Mouse (Mus musculus): ENCODE data around the gene Plp2. TPM values are rescaled to one million over a fixed set of nuclear protein-coding genes. Genes with fewer than 3 reads are reported as not detected.
"Not testable (repeated sequence)": the region's sequence is repeated elsewhere in the genome, so short reads cannot be mapped to it uniquely, and the experiment has no call there.

Plp2 gene
- 38.4 and 51.5 TPM in 2 replicates for polyA plus RNA-seq (2014; fragmentation: Nextera tagmentation; extraction: Ambion mirVana)

- 33% methylated on average over 32 of the region's 36 CpGs for WGBS
- peak; percentile 64 for ATAC-seq
Measured at GRCm38 (mm10) chrX:7670921-7671623, at the start of gene Plp2. Gene Plp2, minus strand, starts transcription at chrX:7671390.

DNA sequence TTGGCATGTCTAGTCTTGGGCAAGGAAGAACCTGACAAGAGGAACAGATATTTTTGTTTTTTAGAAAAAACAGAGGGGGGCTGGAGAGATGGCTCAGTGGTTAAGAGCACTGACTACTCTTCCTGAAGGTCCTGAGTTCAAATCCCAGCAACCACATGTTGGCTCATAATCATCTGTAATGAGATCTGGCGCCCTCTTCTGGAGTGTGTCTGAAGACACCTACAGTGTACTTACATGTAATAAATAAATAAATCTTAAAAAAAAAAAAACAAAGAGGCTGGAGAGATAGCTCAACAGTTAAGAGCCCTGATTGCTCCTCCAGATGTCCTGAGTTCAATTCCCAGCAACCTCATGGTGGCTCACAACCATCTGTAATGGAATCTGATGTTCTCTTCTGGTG lies 44.9 kb upstream of the Plp2 start:
- DNase-seq (ENCODE audit: low spot score); H3K27me3 ChIP-seq (replicated peaks; ENCODE audit: control insufficient read depth, insufficient read depth, low read length); H3K27ac ChIP-seq (ENCODE audit: low read depth, low read length); H3K36me3 ChIP-seq (ENCODE audit: control insufficient read depth, insufficient read depth, low read length); H3K9ac ChIP-seq (ENCODE audit: low read length); H3K4me2 ChIP-seq (ENCODE audit: low read length); H3K4me3 ChIP-seq (ENCODE audit: low read depth, low read length); H3K9me3 ChIP-seq (replicated peaks; ENCODE audit: control insufficient read depth, low read length); ATAC-seq; H3K4me1 ChIP-seq (ENCODE audit: control insufficient read depth, insufficient read depth, low read length): not testable (repeated sequence)
- WGBS = 50% methylated on average over 1 of the region's 1 CpGs

More at GRCm38 (mm10) chrX:7670921-7671623, at the start of gene Plp2:
- peak within 1 kb of the TSS; percentile 36 for H3K4me3 ChIP-seq (ENCODE audit: low read depth, low read length)
- peak within 1 kb of the TSS; percentile 63; the same call in 1 of the 2 replicates for H3K27ac ChIP-seq (ENCODE audit: low read depth, low read length)
- no peaks in the 10 kb centered on the region for H3K27me3 ChIP-seq (replicated peaks; ENCODE audit: control insufficient read depth, insufficient read depth, low read length)
- no peaks in the 10 kb centered on the region for H3K4me1 ChIP-seq (ENCODE audit: control insufficient read depth, insufficient read depth, low read length)
- DNase-seq (ENCODE audit: low spot score) = peak; percentile 19
- peak within 1 kb of the TSS; percentile 54 for H3K9ac ChIP-seq (ENCODE audit: low read length)
- H3K4me2 ChIP-seq (ENCODE audit: low read length) = peak within 1 kb of the TSS; percentile 47
- H3K9me3 ChIP-seq (replicated peaks; ENCODE audit: control insufficient read depth, low read length) = no peaks in the 10 kb centered on the region
- H3K36me3 ChIP-seq (ENCODE audit: control insufficient read depth, insufficient read depth, low read length) = peaks cover 3% of the 10 kb centered on the region; the same call in 1 of the 2 replicates

GRCm38 (mm10) chrX:7714135-7714899 lies 43.1 kb upstream of the Plp2 start, which contains the start of gene Wdr45:
Gene Wdr45, plus strand, starts transcription at chrX:7714333.
- not testable (repeated sequence) for H3K27me3 ChIP-seq (replicated peaks; ENCODE audit: control insufficient read depth, insufficient read depth, low read length); H3K9me3 ChIP-seq (replicated peaks; ENCODE audit: control insufficient read depth, low read length); H3K4me1 ChIP-seq (ENCODE audit: control insufficient read depth, insufficient read depth, low read length); H3K36me3 ChIP-seq (ENCODE audit: control insufficient read depth, insufficient read depth, low read length); H3K27ac ChIP-seq (ENCODE audit: low read depth, low read length)
- ATAC-seq = peak; percentile 98
- 28% methylated on average over 21 of the region's 60 CpGs for WGBS
- Histone ChIP-seq H3K4me3 (ENCODE audit: low read depth, low read length) (peak within 1 kb of the TSS; percentile 28), H3K9ac (ENCODE audit: low read length) (peak within 1 kb of the TSS; percentile 53), H3K4me2 (ENCODE audit: low read length) (peak within 1 kb of the TSS; percentile 45)
- peak; percentile 97 for DNase-seq (ENCODE audit: low spot score)

DNA sequence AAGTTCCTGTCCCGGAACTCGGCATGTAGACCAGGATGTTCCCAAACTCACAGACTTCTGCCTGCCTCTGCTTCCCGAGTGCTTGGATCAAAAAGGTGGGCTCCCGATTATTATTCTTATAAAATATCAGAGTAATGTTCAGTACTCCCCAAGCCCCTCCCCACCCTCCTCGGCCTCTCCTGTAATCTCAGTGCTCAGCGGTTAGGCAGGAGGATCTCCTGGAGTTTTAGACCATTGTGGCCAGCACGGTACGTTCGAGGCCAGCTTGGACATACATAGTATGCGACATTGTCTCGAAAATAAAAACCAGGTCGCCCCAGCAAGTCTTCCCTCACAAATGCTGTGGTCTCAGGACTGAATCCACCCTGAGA lies 42.6 kb upstream of the Plp2 start:
- not testable (repeated sequence) for H3K27me3 ChIP-seq (replicated peaks; ENCODE audit: control insufficient read depth, insufficient read depth, low read length); DNase-seq (ENCODE audit: low spot score); H3K9me3 ChIP-seq (replicated peaks; ENCODE audit: control insufficient read depth, low read length); ATAC-seq; H3K36me3 ChIP-seq (ENCODE audit: control insufficient read depth, insufficient read depth, low read length); H3K27ac ChIP-seq (ENCODE audit: low read depth, low read length); H3K4me1 ChIP-seq (ENCODE audit: control insufficient read depth, insufficient read depth, low read length)
- 56% methylated on average over 5 of the region's 12 CpGs for WGBS
- Histone ChIP-seq H3K4me2 (ENCODE audit: low read length) (peak overlapping the region; percentile 45), H3K4me3 (ENCODE audit: low read depth, low read length) (peak overlapping the region; percentile 28), H3K9ac (ENCODE audit: low read length) (peak overlapping the region; percentile 53)

DNA sequence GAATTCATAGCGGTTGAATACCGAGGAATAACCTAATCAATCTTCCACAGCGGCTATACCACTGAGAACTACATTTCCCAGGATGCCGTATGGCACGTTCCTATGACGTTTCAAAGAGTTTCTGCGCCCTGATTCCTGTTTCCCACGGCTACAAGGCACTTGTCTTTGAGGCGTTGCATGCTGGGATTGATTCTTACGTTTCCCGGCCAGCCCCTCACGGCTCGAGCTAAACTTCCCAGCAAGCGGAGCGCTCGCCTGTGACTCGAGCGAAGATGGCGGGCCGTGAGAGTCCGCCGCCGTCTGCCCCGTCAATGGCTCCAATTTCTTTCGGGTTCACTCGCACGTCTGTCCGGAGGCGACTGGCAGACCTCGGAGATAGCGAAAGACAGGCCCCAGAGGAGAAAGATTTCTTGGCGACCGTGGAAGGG lies 25.8 kb upstream of the Plp2 start, which contains the start of gene Gpkow:
TSS of gene Gpkow (plus strand) at position 178 of the 428 bp plus-strand sequence.
- peak within 1 kb of the TSS; percentile 56 for H3K9ac ChIP-seq (ENCODE audit: low read length)
- no peaks in the 10 kb centered on the region for H3K4me1 ChIP-seq (ENCODE audit: control insufficient read depth, insufficient read depth, low read length)
- no peaks in the 10 kb centered on the region for H3K27me3 ChIP-seq (replicated peaks; ENCODE audit: control insufficient read depth, insufficient read depth, low read length)
- H3K9me3 ChIP-seq (replicated peaks; ENCODE audit: control insufficient read depth, low read length) = no peaks in the 10 kb centered on the region
- DNase-seq (ENCODE audit: low spot score) (peak; percentile 98), ATAC-seq (peak; percentile 98)
- H3K36me3 ChIP-seq (ENCODE audit: control insufficient read depth, insufficient read depth, low read length) = peaks cover 10% of the 10 kb centered on the region; the same call in 1 of the 2 replicates
- H3K27ac ChIP-seq (ENCODE audit: low read depth, low read length) = no peak within 1 kb of the TSS
- peak within 1 kb of the TSS; percentile 48 for H3K4me3 ChIP-seq (ENCODE audit: low read depth, low read length)
- H3K4me2 ChIP-seq (ENCODE audit: low read length) = peak within 1 kb of the TSS; percentile 58
- WGBS = 27% methylated on average over 33 of the region's 33 CpGs

DNA sequence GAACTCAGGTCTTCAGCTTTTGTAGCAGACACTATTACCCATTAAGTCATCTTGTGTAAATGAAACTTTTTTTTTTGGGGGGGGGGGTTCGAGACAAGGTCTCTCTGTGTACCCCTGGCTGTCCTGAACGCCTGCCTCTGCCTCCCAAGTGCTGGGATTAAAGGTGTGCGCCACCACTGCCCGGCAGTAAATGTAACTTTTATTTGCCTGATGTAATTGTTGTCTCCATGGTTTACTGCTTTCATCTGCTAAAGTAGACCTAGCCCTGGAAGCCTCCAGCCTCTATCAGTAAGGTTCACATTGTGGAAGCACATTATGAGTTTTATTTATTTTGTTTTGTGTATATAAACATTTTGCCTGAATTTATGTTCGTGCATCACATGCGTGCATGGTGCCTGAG lies 25.3 kb upstream of the Plp2 start:
- DNase-seq (ENCODE audit: low spot score) = no peak
- H3K4me2 ChIP-seq (ENCODE audit: low read length) = peak overlapping the region; percentile 39
- H3K36me3 ChIP-seq (ENCODE audit: control insufficient read depth, insufficient read depth, low read length) = peaks cover 8% of the 10 kb centered on the region; the same call in 1 of the 2 replicates
- no peaks in the 10 kb centered on the region for H3K27me3 ChIP-seq (replicated peaks; ENCODE audit: control insufficient read depth, insufficient read depth, low read length)
- no peak; the same call in 1 of the 2 replicates for ATAC-seq
- 50% methylated on average over 6 of the region's 6 CpGs for WGBS
- H3K4me1 ChIP-seq (ENCODE audit: control insufficient read depth, insufficient read depth, low read length) = no peaks in the 10 kb centered on the region
- no peaks in the 10 kb centered on the region for H3K9me3 ChIP-seq (replicated peaks; ENCODE audit: control insufficient read depth, low read length)
- H3K27ac ChIP-seq (ENCODE audit: low read depth, low read length) = no peak overlapping the region
- no peak overlapping the region for H3K4me3 ChIP-seq (ENCODE audit: low read depth, low read length)
- no peak overlapping the region for H3K9ac ChIP-seq (ENCODE audit: low read length)

- H3K9me3 ChIP-seq (replicated peaks; ENCODE audit: control insufficient read depth, low read length) = no peaks in the 10 kb centered on the region
- H3K27ac ChIP-seq (ENCODE audit: low read depth, low read length) = no peak overlapping the region
- no peak overlapping the region for H3K4me3 ChIP-seq (ENCODE audit: low read depth, low read length)
- H3K4me2 ChIP-seq (ENCODE audit: low read length) = no peak overlapping the region
- no peaks in the 10 kb centered on the region for H3K36me3 ChIP-seq (ENCODE audit: control insufficient read depth, insufficient read depth, low read length)
- H3K9ac ChIP-seq (ENCODE audit: low read length) = no peak overlapping the region
- H3K27me3 ChIP-seq (replicated peaks; ENCODE audit: control insufficient read depth, insufficient read depth, low read length) = no peaks in the 10 kb centered on the region
- WGBS = 40% methylated on average over 4 of the region's 4 CpGs
- ATAC-seq (no peak), DNase-seq (ENCODE audit: low spot score) (peak; percentile 26)
- no peaks in the 10 kb centered on the region for H3K4me1 ChIP-seq (ENCODE audit: control insufficient read depth, insufficient read depth, low read length)
Measured at GRCm38 (mm10) chrX:7692862-7693261, 21.7 kb upstream of the Plp2 start.

DNA sequence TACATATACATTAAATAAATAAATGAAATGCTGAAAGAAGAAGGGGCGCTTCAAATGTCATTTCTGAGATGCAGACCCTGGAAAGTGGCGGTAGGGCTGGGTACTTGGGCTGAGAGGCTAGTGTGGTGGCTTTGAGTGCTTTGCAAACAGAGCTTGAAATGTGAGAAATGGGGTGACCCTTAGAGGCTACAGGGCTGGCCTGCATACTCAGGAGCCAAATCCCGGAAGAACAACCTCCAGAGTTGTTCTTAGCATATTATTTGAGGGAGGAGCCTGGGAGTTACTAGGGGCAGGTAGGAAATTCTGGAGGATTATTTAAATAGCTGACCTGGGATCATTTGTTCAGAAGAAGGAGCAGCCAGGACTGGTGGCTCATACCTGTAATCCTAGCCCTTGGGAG lies 19.3 kb upstream of the Plp2 start:
- Histone ChIP-seq H3K4me2 (ENCODE audit: low read length) (no peak overlapping the region), H3K27ac (ENCODE audit: low read depth, low read length) (no peak overlapping the region), H3K36me3 (ENCODE audit: control insufficient read depth, insufficient read depth, low read length) (no peaks in the 10 kb centered on the region), H3K9me3 (replicated peaks; ENCODE audit: control insufficient read depth, low read length) (no peaks in the 10 kb centered on the region), H3K9ac (ENCODE audit: low read length) (no peak overlapping the region), H3K4me1 (ENCODE audit: control insufficient read depth, insufficient read depth, low read length) (no peaks in the 10 kb centered on the region), H3K27me3 (replicated peaks; ENCODE audit: control insufficient read depth, insufficient read depth, low read length) (no peaks in the 10 kb centered on the region), H3K4me3 (ENCODE audit: low read depth, low read length) (no peak overlapping the region)
- ATAC-seq (no peak), DNase-seq (ENCODE audit: low spot score) (no peak)
- 78% methylated on average over 3 of the region's 3 CpGs for whole genome bisulfite sequencing

Measured in forebrain, embryonic 14.5 days (tissue).